14 mouse cellular contexts compared by ENCODE assay signal in genomic region chr4:116406668-116407067, GRCm38 (mm10). TPM values are rescaled to one million over a fixed set of nuclear protein-coding genes. Genes with fewer than 3 reads are reported as not detected.
DNase-seq lines count a peak whose midpoint lies in the region; ATAC-seq and TF ChIP-seq lines count a peak whose summit lies in the region.
"Had no signal": no experiment of that assay in that cellular context is flagged by ENCODE, and none has a peak within 500 bp of the region (broad histone marks: within the 10 kb centered on the region; RNA-seq: fewer than 3 reads in every experiment).

No protein-coding gene starts in this region.

- ATAC-seq in forebrain, embryonic 13.5 days: no peak
- no peak for ATAC-seq in forebrain, embryonic 11.5 days (replicated peaks; ENCODE audit: low FRiP score)
- no peak for ATAC-seq in hindbrain, embryonic 16.5 days

- TF ChIP-seq CTCF in left cerebral cortex, adult 2 months (IDR thresholded peaks at IDR 0.05): no peak

- no peaks in the 10 kb centered on the region for H3K27me3 ChIP-seq in forebrain, embryonic 13.5 days
- H3K27me3 ChIP-seq in forebrain, embryonic 11.5 days (ENCODE audit: control insufficient read depth, insufficient read depth, low read length): no peaks in the 10 kb centered on the region
- no peaks in the 10 kb centered on the region for H3K27me3 ChIP-seq in hindbrain, embryonic 16.5 days (replicated peaks; ENCODE audit: control insufficient read depth, insufficient read depth, low read length)
- H3K27me3 ChIP-seq: limb, embryonic 13.5 days; liver, embryonic 15.5 days; neural tube, embryonic 12.5 days had no signal

- H3K27ac ChIP-seq in forebrain, embryonic 13.5 days: peak overlapping the region; percentile 44
- H3K27ac ChIP-seq in forebrain, embryonic 11.5 days (ENCODE audit: low read depth, low read length): no peak overlapping the region
- H3K27ac ChIP-seq in left cerebral cortex, adult 2 months: peak overlapping the region; percentile 86; the same call in 1 of the 2 replicates
- 0 out of 2 replicates have a peak overlapping the region, but pooled peaks have one; percentile 20 for H3K27ac ChIP-seq in hindbrain, embryonic 16.5 days (ENCODE audit: low read depth, low read length)
- H3K27ac ChIP-seq: limb, embryonic 13.5 days; liver, embryonic 15.5 days; neural tube, embryonic 12.5 days had no signal

- intact Hi-C loops in left cerebral cortex, adult 2 months (cut with DNase I): no loop called here
- intact Hi-C loops in left cerebral cortex, postnatal 25 days (cut with DNase I): no loop called here

- no peak overlapping the region for H3K4me3 ChIP-seq in forebrain, embryonic 13.5 days
- H3K4me3 ChIP-seq in forebrain, embryonic 11.5 days (ENCODE audit: low read depth, low read length): no peak overlapping the region
- no peak overlapping the region for H3K4me3 ChIP-seq in left cerebral cortex, adult 2 months
- no peak overlapping the region for H3K4me3 ChIP-seq in hindbrain, embryonic 16.5 days (ENCODE audit: low read length)
- H3K4me3 ChIP-seq: limb, embryonic 13.5 days; liver, embryonic 15.5 days; neural tube, embryonic 12.5 days had no signal

- H3K36me3 ChIP-seq in forebrain, embryonic 13.5 days (ENCODE audit: poor library complexity, severe bottlenecking): no peaks in the 10 kb centered on the region
- H3K36me3 ChIP-seq in forebrain, embryonic 11.5 days (ENCODE audit: control insufficient read depth, insufficient read depth, low read length): no peaks in the 10 kb centered on the region
- no peaks in the 10 kb centered on the region for H3K36me3 ChIP-seq in hindbrain, embryonic 16.5 days (ENCODE audit: control insufficient read depth, insufficient read depth, low read length)
- H3K36me3 ChIP-seq: limb, embryonic 13.5 days; liver, embryonic 15.5 days; neural tube, embryonic 12.5 days had no signal

- peaks cover 28% of the 10 kb centered on the region for H3K4me1 ChIP-seq in forebrain, embryonic 13.5 days
- 0 out of 2 replicates have a peak, but pooled peaks cover 6% of the 10 kb centered on the region for H3K4me1 ChIP-seq in forebrain, embryonic 11.5 days (replicated peaks; ENCODE audit: control insufficient read depth, insufficient read depth, low read length)
- H3K4me1 ChIP-seq in hindbrain, embryonic 16.5 days (ENCODE audit: control insufficient read depth, insufficient read depth, low read depth, low read length): peaks cover 7% of the 10 kb centered on the region; the same call in 1 of the 2 replicates

- no peak overlapping the region for H3K4me2 ChIP-seq in forebrain, embryonic 13.5 days
- H3K4me2 ChIP-seq in forebrain, embryonic 11.5 days (ENCODE audit: low read depth, low read length, severe bottlenecking): no peak overlapping the region
- H3K4me2 ChIP-seq in hindbrain, embryonic 16.5 days (ENCODE audit: low read length): no peak overlapping the region
- H3K4me2 ChIP-seq: liver, embryonic 15.5 days had no signal

- DNase-seq in forebrain, embryonic 11.5 days (ENCODE audit: low spot score): no peak
- no peak for DNase-seq in left cerebral cortex, adult 2 months (ENCODE audit: extremely low spot score in 1 of 2, low spot score in 2 of 2)
- DNase-seq in left cerebral cortex, postnatal 25 days (ENCODE audit: low spot score in 2 of 2): no peak
- DNase-seq in retina, postnatal 1 day: peak; percentile 13
- no peak for DNase-seq in cerebellum, adult 18-20 months
- DNase-seq in heart, adult 9 months (ENCODE audit: low spot score in 2 of 2): no peak
- DNase-seq: heart, adult 11 months; lung, postnatal 14 days; spleen, adult 18-20 months had no signal

- WGBS in forebrain, embryonic 13.5 days: 70% methylated on average over 2 of the region's 2 CpGs
- WGBS in forebrain, embryonic 11.5 days: 87% methylated on average over 2 of the region's 2 CpGs
- WGBS in hindbrain, embryonic 16.5 days: 69% methylated on average over 2 of the region's 2 CpGs

- no peaks in the 10 kb centered on the region for H3K9me3 ChIP-seq in forebrain, embryonic 13.5 days (replicated peaks)
- H3K9me3 ChIP-seq in forebrain, embryonic 11.5 days (ENCODE audit: control insufficient read depth, low read length): no peaks in the 10 kb centered on the region
- no peaks in the 10 kb centered on the region for H3K9me3 ChIP-seq in hindbrain, embryonic 16.5 days (ENCODE audit: control insufficient read depth, low read length)
- H3K9me3 ChIP-seq: limb, embryonic 13.5 days; liver, embryonic 15.5 days; neural tube, embryonic 12.5 days had no signal

- H3K9ac ChIP-seq in forebrain, embryonic 13.5 days: no peak overlapping the region
- no peak overlapping the region for H3K9ac ChIP-seq in forebrain, embryonic 11.5 days (ENCODE audit: low read length)
- no peak overlapping the region for H3K9ac ChIP-seq in hindbrain, embryonic 16.5 days (ENCODE audit: low read depth, low read length)
- H3K9ac ChIP-seq: limb, embryonic 13.5 days; liver, embryonic 15.5 days had no signal

RNA-seq across cellular contexts. Expression of gene Mast2, which starts 57.3 kb away (rescaled TPM):
- polyA plus RNA-seq in forebrain, embryonic 13.5 days (2015; fragmentation: Nextera tagmentation; extraction: Ambion mirVana): 29.8 and 32.4 TPM in 2 replicates
- polyA plus RNA-seq in forebrain, embryonic 11.5 days (2014; fragmentation: Nextera tagmentation; extraction: Ambion mirVana): 37.6 and 44.1 TPM in 2 replicates
- 100 to 1,000 TPM; 115 to 121 TPM for total RNA-seq in left cerebral cortex, adult 2 months (2021)
- 100 to 1,000 TPM; 102 to 104 TPM for total RNA-seq in left cerebral cortex, postnatal 25 days (2021)
- polyA plus RNA-seq in hindbrain, embryonic 16.5 days (2015; fragmentation: Nextera tagmentation; extraction: Ambion mirVana): 32.2 and 40.4 TPM in 2 replicates
